Mouse (Mus musculus) midbrain, postnatal 0 days (tissue): ENCODE data around the gene Cdc37l1. TPM values are rescaled to one million over a fixed set of nuclear protein-coding genes. Genes with fewer than 3 reads are reported as not detected.
A peak's percentile ranks its signal among the peaks of the same experiment; 100 is the strongest.

Source experiments
- ATAC-seq: fragments of 200-750 bp; cut with Nextera tagmentation; 2 replicates; pipeline ENCODE4 v1.8.0; 2017; ENCODE audit warnings: moderate number of reproducible peaks, mild to moderate bottlenecking, moderate TSS enrichment, moderate library complexity; ENCODE audit not compliant: low FRiP score
- DNase-seq: peaks from one replicate; pipeline ENCODE4 v3.0.0-alpha.2; 2015; ENCODE audit warnings: low spot score
- H3K27ac ChIP-seq: fragments of 300-500 bp; sonication (generic); 2 replicates; pipeline ENCODE4 v1.5.1; 2014; ENCODE audit warnings: low read depth, mild to moderate bottlenecking, low read length, mixed read lengths
- H3K27me3 ChIP-seq: fragments of 300-500 bp; sonication (generic); 2 replicates; pipeline ENCODE4 v1.6.1; 2014; ENCODE audit warnings: low read length, control low read depth, mixed read lengths; ENCODE audit not compliant: insufficient read depth
- H3K36me3 ChIP-seq: fragments of 300-500 bp; sonication (generic); 2 replicates; pipeline ENCODE4 v1.6.1; 2014; ENCODE audit warnings: low read length, control low read depth, mixed read lengths; ENCODE audit not compliant: insufficient read depth
- H3K4me1 ChIP-seq: fragments of 300-500 bp; sonication (generic); 2 replicates; pipeline ENCODE4 v1.6.1; 2014; ENCODE audit warnings: mild to moderate bottlenecking, control low read depth, antibody characterized with exemption, low read length, mixed read lengths; ENCODE audit not compliant: insufficient read depth
- H3K4me2 ChIP-seq: fragments of 300-500 bp; sonication (generic); 2 replicates; pipeline ENCODE4 v1.6.1; 2014; ENCODE audit warnings: low read depth, mild to moderate bottlenecking, low read length, mixed read lengths; ENCODE audit not compliant: poor library complexity, severe bottlenecking
- H3K4me3 ChIP-seq: fragments of 300-500 bp; sonication (generic); 2 replicates; pipeline ENCODE4 v1.5.1; 2014; ENCODE audit warnings: low read depth, mild to moderate bottlenecking, low read length, moderate library complexity
- H3K9ac ChIP-seq: fragments of 300-500 bp; sonication (generic); replicated peaks from 2 replicates; pipeline ENCODE4 v1.6.1; 2014; ENCODE audit warnings: mild to moderate bottlenecking, low read length, moderate library complexity, mixed read lengths; ENCODE audit not compliant: poor library complexity, severe bottlenecking
- H3K9me3 ChIP-seq: fragments of 300-500 bp; sonication (generic); 2 replicates; pipeline ENCODE4 v1.6.1; 2016; ENCODE audit warnings: low read length, control low read depth
- CTCF ChIP-seq: IDR thresholded peaks from 2 replicates; pipeline ENCODE4 v1.5.1; 2016; ENCODE audit warnings: antibody characterized with exemption, mild to moderate bottlenecking
- WGBS: fragments of 180-500 bp; shearing (Covaris S2); extraction: QIAGEN DNeasy Blood & Tissue Kit; methylation state at CpG from one replicate; pipeline ENCODE4 v1.1.7; 2014; 5-methylcytosine and 5-hydroxymethylcytosine counted together
- polyA plus RNA-seq: library from polyadenylated mRNA; unstranded; fragments of >200 nt; fragmentation: Nextera tagmentation; extraction: Ambion mirVana; gene quantifications from 2 replicates; pipeline ENCODE4 v1.2.1, GENCODE M21; 2015
- total RNA-seq: library from RNA; depleted of rRNA; stranded (reverse); fragments of >200 nt; gene quantifications from 2 replicates; pipeline ENCODE4 v1.2.3, GENCODE M21; 2014

Gene Cdc37l1
- total and polyA plus RNA-seq, 2 experiments from 2014 or later, result 34.2 to 52.2 TPM

GRCm38 (mm10) chr19:28970251-28970650, 19.9 kb upstream of the Cdc37l1 start:
- WGBS, result 81% methylated on average over 11 of the region's 11 CpGs

GRCm38 (mm10) chr19:28974862-28975611, 15.1 kb upstream of the Cdc37l1 start:
- ATAC-seq (peak; percentile 72), DNase-seq (peak; percentile 69)
- WGBS, result 13% methylated on average over 35 of the region's 35 CpGs
- H3K27me3 ChIP-seq, result no peaks in the 10 kb centered on the region
- no peak overlapping the region for H3K27ac ChIP-seq
- H3K4me2 ChIP-seq, result peak overlapping the region; percentile 81
- H3K9me3 ChIP-seq, result no peaks in the 10 kb centered on the region
- H3K4me1 ChIP-seq, result no peaks in the 10 kb centered on the region
- peak overlapping the region; percentile 6; the same call in 1 of the 2 replicates for H3K9ac ChIP-seq
- peak overlapping the region; percentile 37 for H3K4me3 ChIP-seq
- H3K36me3 ChIP-seq, result no peaks in the 10 kb centered on the region
- peak; percentile 81 for TF ChIP-seq CTCF

More at GRCm38 (mm10) chr19:28970251-28970650, 19.9 kb upstream of the Cdc37l1 start:
- no peaks in the 10 kb centered on the region for H3K27me3 ChIP-seq
- no peak for ATAC-seq
- no peaks in the 10 kb centered on the region for H3K4me1 ChIP-seq
- H3K4me3 ChIP-seq, result no peak overlapping the region
- H3K9ac ChIP-seq, result no peak overlapping the region
- no peak for DNase-seq
- H3K27ac ChIP-seq, result no peak overlapping the region
- H3K36me3 ChIP-seq, result no peaks in the 10 kb centered on the region
- 0 out of 2 replicates have a peak, but pooled peaks cover 3% of the 10 kb centered on the region for H3K9me3 ChIP-seq
- no peak overlapping the region for H3K4me2 ChIP-seq
- no peak for TF ChIP-seq CTCF

- H3K4me1 ChIP-seq, result no peaks in the 10 kb centered on the region
- H3K27me3 ChIP-seq, result no peaks in the 10 kb centered on the region
- H3K4me2 ChIP-seq, result no peak overlapping the region
- H3K9me3 ChIP-seq, result no peaks in the 10 kb centered on the region
- no peak for TF ChIP-seq CTCF
- 85% methylated on average over 7 of the region's 7 CpGs for WGBS
- no peak for DNase-seq
- no peak overlapping the region for H3K27ac ChIP-seq
- no peaks in the 10 kb centered on the region for H3K36me3 ChIP-seq
- no peak overlapping the region for H3K4me3 ChIP-seq
- no peak overlapping the region for H3K9ac ChIP-seq
- no peak for ATAC-seq
Measured at GRCm38 (mm10) chr19:28982617-28983016, 7.5 kb upstream of the Cdc37l1 start.

- Histone ChIP-seq H3K9ac (peak overlapping the region; percentile 1; the same call in 1 of the 2 replicates), H3K4me3 (peak overlapping the region; percentile 71), H3K27ac (no peak overlapping the region), H3K4me2 (peak overlapping the region; percentile 70), H3K9me3 (no peaks in the 10 kb centered on the region), H3K36me3 (no peaks in the 10 kb centered on the region), H3K27me3 (no peaks in the 10 kb centered on the region), H3K4me1 (no peaks in the 10 kb centered on the region)
- WGBS, result 80% methylated on average over 8 of the region's 8 CpGs
- no peak for ATAC-seq
- DNase-seq, result no peak
- TF ChIP-seq CTCF, result no peak
Measured at GRCm38 (mm10) chr19:28989515-28989914, 637 bp upstream of the Cdc37l1 start.

- Histone ChIP-seq H3K27me3 (no peaks in the 10 kb centered on the region), H3K27ac (peak overlapping the region; percentile 86), H3K9me3 (no peaks in the 10 kb centered on the region), H3K9ac (peak overlapping the region; percentile 83), H3K4me2 (peak overlapping the region; percentile 70), H3K4me1 (no peaks in the 10 kb centered on the region), H3K4me3 (peak overlapping the region; percentile 71), H3K36me3 (peaks cover 4% of the 10 kb centered on the region; the same call in 1 of the 2 replicates)
- no peak for TF ChIP-seq CTCF
- WGBS, result under 1% methylated on average over 31 of the region's 41 CpGs
- DNase-seq (peak; percentile 36), ATAC-seq (peak; percentile 63)
Measured at GRCm38 (mm10) chr19:28990590-28991221, 554 bp downstream of the Cdc37l1 start.

- Histone ChIP-seq H3K4me2 (peak overlapping the region; percentile 70), H3K4me3 (peak overlapping the region; percentile 71), H3K27ac (0 out of 2 replicates have a peak overlapping the region, but pooled peaks have one; percentile 86), H3K36me3 (peaks cover 7% of the 10 kb centered on the region; the same call in 1 of the 2 replicates), H3K4me1 (no peaks in the 10 kb centered on the region), H3K27me3 (no peaks in the 10 kb centered on the region), H3K9me3 (no peaks in the 10 kb centered on the region), H3K9ac (peak overlapping the region; percentile 83)
- WGBS, result 77% methylated on average over 5 of the region's 5 CpGs
- TF ChIP-seq CTCF, result no peak
- ATAC-seq, result no peak
- no peak for DNase-seq
Measured at GRCm38 (mm10) chr19:28991391-28991790, 1.2 kb downstream of the Cdc37l1 start.
